Mouse (Mus musculus) myocyte (in vitro differentiated cells): Measurements from ENCODE around the gene Kcnk12.

Source experiments
- E2F4 ChIP-seq: IDR thresholded peaks from one replicate; pipeline ENCODE4 v1.6.1; 2011; ENCODE audit warnings: mild to moderate bottlenecking, control low read depth, moderate library complexity; ENCODE audit not compliant: insufficient read depth
- MAX ChIP-seq: IDR thresholded peaks from one replicate; pipeline ENCODE4 v1.6.1; 2011; ENCODE audit warnings: low read depth, mild to moderate bottlenecking, control low read depth
- MYOD1 ChIP-seq, 3 experiments: IDR thresholded peaks; one replicate each; pipeline ENCODE4 v1.6.1; 2011; ENCODE audit warnings: control low read depth in 2 of 3, low read depth in 2 of 3, mild to moderate bottlenecking in 2 of 3, moderate library complexity in 1 of 3; ENCODE audit not compliant: insufficient read length in 2 of 3, control insufficient read depth in 1 of 3
- POLR2A ChIP-seq: IDR thresholded peaks from one replicate; pipeline ENCODE4 v1.6.1; 2011; ENCODE audit warnings: low read depth, mild to moderate bottlenecking, control low read depth, moderate library complexity; ENCODE audit not compliant: insufficient read length
- POLR2AphosphoS2 ChIP-seq: IDR thresholded peaks from one replicate; pipeline ENCODE4 v1.6.1; 2011; ENCODE audit warnings: low read depth, control low read depth; ENCODE audit not compliant: insufficient read length
- TCF12 ChIP-seq: IDR thresholded peaks from one replicate; pipeline ENCODE4 v1.6.1; 2011; ENCODE audit warnings: mild to moderate bottlenecking, control low read depth; ENCODE audit not compliant: poor library complexity, insufficient read depth, severe bottlenecking
- USF1 ChIP-seq: IDR thresholded peaks from one replicate; pipeline ENCODE4 v1.6.1; 2011; ENCODE audit warnings: low read depth, mild to moderate bottlenecking, control low read depth, moderate library complexity

GRCm38 (mm10) chr17:87792623-87793315 is 5.0 kb downstream of the Kcnk12 start:
- no peak for TF ChIP-seq E2F4
- TF ChIP-seq POLR2A: no peak
- TF ChIP-seq USF1: no peak
- no peak for TF ChIP-seq POLR2AphosphoS2
- TF ChIP-seq TCF12: no peak
- TF ChIP-seq MAX: no peak
- no peak for TF ChIP-seq MYOD1 (IDR thresholded peaks at IDR 0.05; ENCODE audit: control insufficient read depth in 1 of 3, insufficient read length in 2 of 3, low read depth in 2 of 3)
